Mouse (Mus musculus) E14TG2a.4 (cell line): ENCODE results near the gene Kcnq5.

Source experiments
- CTCF ChIP-seq: conservative IDR thresholded peaks from 2 replicates; pipeline ENCODE4 v1.5.1; 2014; ENCODE audit warnings: low read length
- NANOG ChIP-seq: IDR thresholded peaks from 2 replicates; pipeline ENCODE4 v1.6.1; 2014; ENCODE audit warnings: borderline replicate concordance, low read length, mixed read lengths

DNA sequence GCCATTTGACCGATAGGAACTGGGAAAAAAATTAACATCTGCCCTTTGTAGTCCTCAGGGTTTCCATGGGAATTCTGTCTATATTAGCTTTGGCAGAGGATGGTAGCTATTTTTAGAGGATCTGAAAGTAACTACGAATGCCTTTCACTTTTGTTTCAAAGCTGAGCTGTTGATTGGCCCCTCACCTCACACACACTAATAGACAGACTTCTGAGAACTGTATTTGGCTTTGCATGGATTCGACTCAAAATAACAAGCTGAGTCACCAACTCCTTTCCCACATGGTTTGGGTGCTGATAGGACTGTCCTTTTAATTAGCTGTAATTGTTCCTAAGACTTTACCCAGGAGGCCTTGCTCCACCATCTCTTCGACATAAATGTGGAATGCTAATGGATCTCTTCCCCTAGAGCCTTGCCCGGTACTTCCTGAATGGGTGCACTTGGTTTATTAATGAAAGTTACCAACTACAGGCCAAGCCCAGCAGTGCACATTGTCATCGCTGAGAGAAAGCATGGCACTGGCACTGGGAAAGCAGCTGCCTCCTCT lies 131.8 kb downstream of the Kcnq5 start:
- no peak for TF ChIP-seq CTCF
- TF ChIP-seq NANOG: no peak
